Mouse (Mus musculus) G1E (cell line): ENCODE results near the gene Cebpe.

ENCODE experiments used
- CTCF ChIP-seq: IDR thresholded peaks from 2 replicates; pipeline ENCODE4 v1.5.1; 2012; ENCODE audit warnings: low read depth, low read length, inconsistent platforms, mixed read lengths
- GATA1 ChIP-seq: IDR thresholded peaks from 2 replicates; pipeline ENCODE4 v1.6.1; 2012; ENCODE audit warnings: borderline replicate concordance, low read length, inconsistent platforms, mixed read lengths
- POLR2AphosphoS5 ChIP-seq: IDR thresholded peaks from 2 replicates; pipeline ENCODE4 v1.6.1; 2012; ENCODE audit warnings: low read depth, low read length, inconsistent platforms; ENCODE audit not compliant: insufficient replicate concordance
- TAL1 ChIP-seq: conservative IDR thresholded peaks from 2 replicates; pipeline ENCODE4 v1.6.1; 2012; ENCODE audit warnings: low read depth, low read length, inconsistent platforms, mixed read lengths

- TF ChIP-seq CTCF, result no peak
- TF ChIP-seq GATA1, result no peak
- no peak for TF ChIP-seq TAL1
- TF ChIP-seq POLR2AphosphoS5, result no peak
Observed at GRCm38 (mm10) chr14:54721711-54722110, 9.7 kb upstream of the Cebpe start.
